In genomic region chr14:106156533-106156932, GRCm38 (mm10) we compare ENCODE assay signal across 28 mouse cellular contexts. TPM values are rescaled to one million over a fixed set of nuclear protein-coding genes. Genes with fewer than 3 reads are reported as not detected.
"Had no signal": no experiment of that assay in that cellular context is flagged by ENCODE, and none has a peak within 500 bp of the region (broad histone marks: within the 10 kb centered on the region; RNA-seq: fewer than 3 reads in every experiment).

No protein-coding gene starts in this region.

- H3K9me3 ChIP-seq: liver, embryonic 13.5 days; midbrain, embryonic 10.5 days; midbrain, embryonic 13.5 days; stomach, embryonic 15.5 days had no signal

- H3K27ac ChIP-seq: liver, embryonic 13.5 days; midbrain, embryonic 10.5 days; midbrain, embryonic 13.5 days; stomach, embryonic 15.5 days had no signal

- DNase-seq: kidney, adult 9 months; kidney, postnatal 14 days; kidney, postnatal 4 days; liver, embryonic 13.5 days; lung, adult 2 months; retina, postnatal 1 day; right cerebral cortex, postnatal 25 days; spleen, adult 18-20 months; thymus, adult 18-20 months; thymus, postnatal 36 days had no signal

- H3K4me1 ChIP-seq: liver, embryonic 13.5 days; megakaryocyte, embryonic 14.5 days; midbrain, embryonic 10.5 days; midbrain, embryonic 13.5 days; stomach, embryonic 15.5 days had no signal

- H3K36me3 ChIP-seq: liver, embryonic 13.5 days; midbrain, embryonic 10.5 days; midbrain, embryonic 13.5 days; stomach, embryonic 15.5 days had no signal

- H3K4me3 ChIP-seq: liver, embryonic 13.5 days; megakaryocyte, embryonic 14.5 days; midbrain, embryonic 10.5 days; midbrain, embryonic 13.5 days; stomach, embryonic 15.5 days had no signal

- H3K27me3 ChIP-seq: liver, embryonic 13.5 days; megakaryocyte, embryonic 14.5 days; midbrain, embryonic 13.5 days; stomach, embryonic 15.5 days had no signal

RNA-seq across cellular contexts. Expression of gene Trim52, which starts 50.5 kb away (rescaled TPM):
- total RNA-seq: layer of hippocampus, adult 18-20 months; layer of hippocampus, postnatal 25 days; left cerebral cortex, adult 18-20 months; left cerebral cortex, postnatal 25 days; liver, adult 2 months; monocyte, adult 5-6 weeks had no signal
- polyA plus RNA-seq: kidney, embryonic 16.5 days; limb, embryonic 11.5 days; liver, adult 2 months; liver, embryonic 13.5 days; liver, embryonic 16.5 days; lung, adult 2 months; lung, postnatal 0 days; midbrain, embryonic 10.5 days; midbrain, embryonic 13.5 days; midbrain, embryonic 16.5 days; neural tube, embryonic 11.5 days; neural tube, embryonic 14.5 days; stomach, embryonic 15.5 days; urinary bladder, adult 2 months had no signal
